Mouse (Mus musculus): ENCODE measurements around the gene Hdac7.

DNA sequence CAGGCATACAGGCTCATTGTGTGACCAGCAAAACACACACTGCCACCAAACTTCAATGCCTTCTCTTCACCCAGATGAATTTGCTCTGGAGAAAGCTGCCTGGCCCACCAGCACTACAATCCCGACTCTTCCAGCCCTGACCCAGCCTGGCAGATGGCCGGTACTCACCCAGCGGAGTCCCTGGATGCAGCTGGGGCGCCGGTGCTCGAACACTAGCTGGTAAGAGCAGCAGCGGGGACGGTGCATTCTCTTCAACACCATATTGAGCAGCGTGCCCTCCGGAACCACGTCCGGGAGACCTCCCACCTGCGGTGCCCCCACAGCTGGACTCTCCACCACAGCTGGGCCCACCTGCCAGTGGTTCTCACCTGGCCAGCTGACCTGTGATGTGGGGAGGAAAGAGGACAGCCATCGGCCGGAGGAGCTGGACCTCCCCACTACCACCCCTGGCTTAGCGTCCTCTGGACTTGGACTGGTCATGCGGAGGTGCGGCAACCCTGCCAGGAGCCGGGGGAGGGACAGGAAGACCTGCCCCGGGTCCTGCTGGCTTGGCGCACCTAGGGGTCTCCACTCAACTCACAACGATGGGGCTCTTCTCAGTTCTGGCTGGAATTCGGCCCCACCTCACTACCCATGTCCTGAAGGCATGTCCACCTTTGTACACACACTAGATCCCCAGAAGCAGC, 77.6 kb downstream of the Hdac7 start:
- no peak for TF ChIP-seq CTCF (IDR thresholded peaks at IDR 0.05; ENCODE audit: low read depth, low read length)
- no peak for TF ChIP-seq POLR2A (IDR thresholded peaks at IDR 0.05; ENCODE audit: insufficient read depth, low read length)
